8 mouse cellular contexts compared by ENCODE assay signal in the genomic region with DNA sequence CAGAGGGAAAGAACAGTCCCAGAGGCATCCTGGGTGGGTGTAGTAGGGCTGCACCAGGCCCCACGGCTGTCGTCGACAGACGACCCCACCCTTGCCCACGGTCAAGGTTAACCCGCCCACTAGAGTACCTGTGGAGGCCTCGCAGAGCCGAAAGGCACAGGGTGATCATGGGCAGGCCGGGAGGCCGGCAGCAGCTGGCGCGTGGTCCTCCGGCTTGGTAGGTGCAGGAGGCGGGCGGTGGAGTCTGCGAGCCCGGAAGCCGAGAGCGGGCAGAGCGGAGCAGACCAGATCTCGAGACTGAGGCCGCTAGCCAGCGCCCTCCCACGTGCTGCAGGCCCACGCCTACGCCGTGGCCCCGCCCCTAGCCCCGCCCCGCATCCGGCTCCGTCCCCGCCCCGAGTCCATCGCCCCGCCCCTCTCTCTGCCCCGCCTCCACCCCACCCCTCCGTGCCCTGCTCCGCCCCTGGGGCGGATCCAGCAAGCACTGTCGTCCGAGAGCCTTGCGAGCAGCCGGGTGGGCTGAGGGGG. TPM values are rescaled to one million over a fixed set of nuclear protein-coding genes. Genes with fewer than 3 reads are reported as not detected.
A peak's percentile ranks its signal among the peaks of the same experiment; 100 is the strongest.
DNase-seq lines count a peak whose midpoint lies in the region; ATAC-seq lines count a peak whose summit lies in the region.

A gene (minus strand): TSS at position 327 of the 528 bp plus-strand sequence.
A gene (plus strand): TSS at position 454 of the 528 bp plus-strand sequence.

- peak within 1 kb of the TSS; percentile 89 for H3K27ac ChIP-seq in hindbrain, embryonic 13.5 days

- WGBS in hindbrain, embryonic 13.5 days, result under 1% methylated on average over 42 of the region's 44 CpGs

- peak within 1 kb of the TSS; percentile 87 for H3K9ac ChIP-seq in hindbrain, embryonic 13.5 days

- DNase-seq in R1 (ENCODE audit: low read depth, low spot score), result peak; percentile 84
- DNase-seq in cerebellum, postnatal 14 days, result peak; percentile 91 to 95
- DNase-seq in frontal cortex, postnatal 14 days (ENCODE audit: low spot score in 2 of 2), result peak; percentile 70 to 71
- DNase-seq in layer of hippocampus, postnatal 14 days (ENCODE audit: low spot score in 2 of 2), result peak; percentile 80 to 81
- peak; percentile 89 for DNase-seq in lung, postnatal 10 days
- DNase-seq in ovary, postnatal 36 days (ENCODE audit: low spot score), result peak; percentile 86
- DNase-seq in thymus, postnatal 14 days, result peak; percentile 84

- H3K4me2 ChIP-seq in hindbrain, embryonic 13.5 days, result peak within 1 kb of the TSS; percentile 93

- H3K4me3 ChIP-seq in hindbrain, embryonic 13.5 days, result peak within 1 kb of the TSS; percentile 80

- H3K9me3 ChIP-seq in hindbrain, embryonic 13.5 days, result no peaks in the 10 kb centered on the region

- ATAC-seq in hindbrain, embryonic 13.5 days (ENCODE audit: low FRiP score), result peak; percentile 97

- no peaks in the 10 kb centered on the region for H3K27me3 ChIP-seq in hindbrain, embryonic 13.5 days

- H3K36me3 ChIP-seq in hindbrain, embryonic 13.5 days, result peaks cover 10% of the 10 kb centered on the region

- peaks cover 27% of the 10 kb centered on the region for H3K4me1 ChIP-seq in hindbrain, embryonic 13.5 days (replicated peaks)

RNA-seq across cellular contexts. Expression of the first gene that starts in this region (rescaled TPM):
- polyA plus RNA-seq in hindbrain, embryonic 13.5 days (2015; fragmentation: Nextera tagmentation; extraction: Ambion mirVana), result 41.9 and 44.8 TPM in 2 replicates
- 10 to 100 TPM; 31.7 to 33.0 TPM for total RNA-seq in layer of hippocampus, postnatal 14 days (2021)

RNA-seq across cellular contexts. Expression of the second gene that starts in this region (rescaled TPM):
- 32.7 and 34.7 TPM in 2 replicates for polyA plus RNA-seq in hindbrain, embryonic 13.5 days (2015; fragmentation: Nextera tagmentation; extraction: Ambion mirVana)
- 10 to 100 TPM; 68.5 to 69.4 TPM for total RNA-seq in layer of hippocampus, postnatal 14 days (2021)

Comparison
In these comparisons a context has a peak if more than half of its experiments do, and no peak if none do; other contexts are left out.
1. Peak in every context shown above with its lines: DNase-seq, ATAC-seq, H3K4me3 ChIP-seq and H3K27ac ChIP-seq.